Mouse (Mus musculus) kidney, adult 2 months (tissue): ENCODE data around the gene Wfdc2.

Experiments used
- CTCF ChIP-seq: fragments of 200-500 bp; conservative IDR thresholded peaks from 2 replicates; pipeline ENCODE4 v1.5.1; 2011; ENCODE audit warnings: low read depth, mild to moderate bottlenecking, control low read depth, low read length, moderate library complexity, mixed read lengths; ENCODE audit not compliant: insufficient read depth, insufficient read length
- POLR2A ChIP-seq: fragments of 200-500 bp; IDR thresholded peaks from one replicate; pipeline ENCODE4 v1.6.1; 2011; ENCODE audit warnings: low read depth, low read length, control low read depth

- no peak for TF ChIP-seq CTCF
- no peak for TF ChIP-seq POLR2A
Measured at GRCm38 (mm10) chr2:164593494-164593893, 31.3 kb downstream of the Wfdc2 start, which contains the start of gene Eppin.
